In genomic region chr3:32684631-32685030, GRCm38 (mm10) we compare ENCODE assay signal across 22 mouse cellular contexts.
"Had no signal": no experiment of that assay in that cellular context is flagged by ENCODE, and none has a peak within 500 bp of the region (broad histone marks: within the 10 kb centered on the region; RNA-seq: fewer than 3 reads in every experiment).

No protein-coding gene starts in this region.

- H3K36me3 ChIP-seq: hindbrain, embryonic 13.5 days; hindbrain, embryonic 15.5 days; kidney, embryonic 15.5 days; limb, embryonic 13.5 days; limb, embryonic 15.5 days; liver, embryonic 12.5 days had no signal

- DNase-seq: forebrain, postnatal 0 days; gastrocnemius, postnatal 14 days; gastrocnemius, postnatal 36 days; kidney, adult 11 months; kidney, adult 2 months; kidney, adult 9 months; kidney, postnatal 14 days; kidney, postnatal 36 days; layer of hippocampus, adult 9-11 months; layer of hippocampus, postnatal 36 days; left cerebral cortex, postnatal 4 days; lung, adult 18-20 months had no signal

- H3K27ac ChIP-seq: hindbrain, embryonic 13.5 days; hindbrain, embryonic 15.5 days; hindbrain, postnatal 0 days; kidney, embryonic 15.5 days; kidney, postnatal 0 days; limb, embryonic 13.5 days; limb, embryonic 15.5 days; liver, embryonic 12.5 days; liver, embryonic 14.5 days had no signal

- H3K4me2 ChIP-seq: hindbrain, embryonic 13.5 days; hindbrain, embryonic 15.5 days; kidney, embryonic 15.5 days; limb, embryonic 13.5 days; limb, embryonic 15.5 days; liver, embryonic 12.5 days had no signal

- H3K9ac ChIP-seq: forebrain, postnatal 0 days; hindbrain, embryonic 13.5 days; hindbrain, embryonic 15.5 days; kidney, embryonic 15.5 days; limb, embryonic 13.5 days; limb, embryonic 15.5 days; liver, embryonic 12.5 days; liver, embryonic 14.5 days had no signal

- ATAC-seq: forebrain, postnatal 0 days; hindbrain, postnatal 0 days; intestine, embryonic 16.5 days; liver, embryonic 12.5 days had no signal

- H3K4me1 ChIP-seq: hindbrain, embryonic 13.5 days; hindbrain, embryonic 15.5 days; kidney, embryonic 15.5 days; limb, embryonic 13.5 days; limb, embryonic 15.5 days had no signal

- H3K9me3 ChIP-seq: hindbrain, embryonic 13.5 days; hindbrain, embryonic 15.5 days; kidney, embryonic 15.5 days; limb, embryonic 13.5 days; limb, embryonic 15.5 days; liver, embryonic 12.5 days had no signal

- H3K27me3 ChIP-seq: hindbrain, embryonic 13.5 days; hindbrain, embryonic 15.5 days; kidney, embryonic 15.5 days; limb, embryonic 13.5 days; limb, embryonic 15.5 days had no signal

- H3K4me3 ChIP-seq: hindbrain, embryonic 13.5 days; hindbrain, embryonic 15.5 days; kidney, embryonic 15.5 days; limb, embryonic 13.5 days; limb, embryonic 15.5 days; liver, embryonic 12.5 days had no signal
